Mouse (Mus musculus) c-Kit-positive CD71-positive TER-119-positive erythroid progenitor cells, embryonic 14.5 days (primary cell): Measurements from ENCODE around the gene Hyal4.

Experiments used
- DNase-seq: peaks from one replicate; pipeline ENCODE4 v3.0.0-alpha.2; 2013; ENCODE audit warnings: low spot score

Gene Hyal4

DNA sequence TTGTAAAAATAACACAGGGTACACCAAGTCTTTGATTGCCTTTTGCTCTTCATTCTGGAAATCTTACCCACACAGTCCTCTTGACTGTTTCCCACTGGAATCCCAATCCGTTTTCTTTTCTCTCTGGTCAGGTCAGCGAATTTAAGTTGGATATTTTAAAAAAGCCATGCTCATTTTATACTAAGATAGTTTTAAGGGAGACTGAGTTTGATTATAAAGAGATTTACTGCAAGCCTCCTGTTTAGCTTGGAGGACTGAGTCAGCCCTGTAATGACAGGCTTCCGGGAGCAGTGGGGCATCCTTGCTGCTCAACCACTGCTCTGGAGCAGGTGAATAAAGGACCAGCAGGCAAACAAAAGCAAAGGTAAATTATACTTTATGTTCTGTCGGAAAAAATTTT lies at the start of gene Hyal4:
Gene Hyal4 (plus strand): TSS at position 301 of the 400 bp plus-strand sequence.
- no peak for DNase-seq

DNA sequence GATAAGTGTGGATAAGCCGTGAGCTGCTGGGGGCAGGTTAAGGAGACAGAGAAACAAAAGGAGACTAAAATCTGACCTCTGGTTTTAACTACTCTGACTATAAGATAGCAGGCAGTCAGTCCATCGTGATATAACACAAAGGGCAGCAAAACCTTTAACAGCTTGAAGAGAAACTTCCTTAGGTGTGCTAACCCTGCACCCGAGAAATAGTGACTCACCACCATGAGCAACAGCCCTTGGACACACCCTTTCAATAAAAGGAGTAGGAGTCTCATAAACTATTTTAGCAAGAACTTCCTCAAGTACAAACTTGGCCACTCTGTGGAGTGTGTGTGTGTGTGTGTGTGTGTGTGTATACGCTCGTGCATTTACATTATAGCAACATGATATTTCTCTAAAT lies 41.0 kb upstream of the Hyal4 start:
- DNase-seq, result no peak

DNA sequence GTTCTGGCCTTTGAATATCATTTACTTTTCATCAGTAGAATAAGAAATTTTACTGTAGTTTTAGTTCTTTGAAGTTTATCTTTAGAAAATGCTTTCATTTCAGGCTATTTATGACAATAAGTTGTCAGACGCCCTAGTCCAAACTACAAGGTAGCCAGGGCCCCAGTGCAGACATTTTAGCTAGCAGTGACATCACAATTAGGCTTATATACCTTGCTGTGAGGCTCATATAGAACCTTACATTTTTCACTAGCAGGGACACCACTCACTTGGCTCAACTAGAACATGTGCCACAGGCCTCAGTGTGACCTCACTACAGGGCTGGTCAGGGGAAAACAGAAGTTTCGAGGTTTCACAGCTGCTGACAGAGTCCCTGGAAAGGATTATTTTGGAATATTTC lies 40.6 kb upstream of the Hyal4 start:
- no peak for DNase-seq

GRCm38 (mm10) chr6:24721317-24722099 lies 26.6 kb upstream of the Hyal4 start:
- peak; percentile 28 for DNase-seq

- DNase-seq, result no peak
Observed at GRCm38 (mm10) chr6:24728130-24728529, 20.0 kb upstream of the Hyal4 start.

DNA sequence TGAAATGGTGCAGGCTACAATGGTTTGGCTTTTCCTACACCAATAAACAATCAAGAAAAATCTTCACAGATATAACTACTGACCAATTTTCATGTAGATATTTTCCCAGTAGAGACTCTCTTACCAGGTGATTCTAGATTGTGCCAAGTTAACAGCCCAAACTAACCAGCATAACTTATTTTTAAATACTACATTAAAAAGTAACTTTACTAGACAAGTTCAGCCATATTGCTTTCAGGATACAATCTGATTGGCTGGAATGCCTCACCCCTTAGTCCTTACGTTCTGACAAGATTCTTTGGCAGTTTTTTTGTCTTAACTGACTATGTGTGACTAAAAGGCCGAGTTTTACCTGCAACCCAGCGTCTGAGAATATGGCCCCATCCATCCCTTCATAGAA lies 15.2 kb upstream of the Hyal4 start, which contains the start of gene Hyal6:
Gene Hyal6 (plus strand): TSS at position 301 of the 400 bp plus-strand sequence.
- no peak for DNase-seq

GRCm38 (mm10) chr6:24734565-24734964 lies 13.6 kb upstream of the Hyal4 start:
- DNase-seq, result no peak

GRCm38 (mm10) chr6:24759281-24759680 lies 11.2 kb downstream of the Hyal4 start:
- DNase-seq, result no peak

DNA sequence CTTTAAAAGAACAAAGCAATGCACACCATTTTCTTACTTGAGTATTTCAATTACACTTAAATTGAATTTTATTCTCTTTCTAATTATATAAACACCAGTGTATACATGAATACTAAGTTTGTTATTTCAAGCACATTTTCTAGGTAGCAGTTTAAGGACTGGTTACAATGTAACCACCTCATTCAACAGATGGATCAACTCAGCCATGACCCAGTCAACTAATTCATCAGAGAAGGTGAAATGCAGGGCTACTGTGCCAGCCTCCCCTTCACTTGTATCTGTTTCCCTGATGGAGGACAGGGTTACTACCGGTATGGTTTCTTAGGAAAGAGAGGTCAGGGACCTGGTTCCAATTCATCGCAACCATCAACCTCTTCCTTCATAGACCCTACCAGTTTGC lies 18.1 kb downstream of the Hyal4 start:
- DNase-seq, result no peak

- no peak for DNase-seq
Observed at GRCm38 (mm10) chr6:24779182-24779581, 31.1 kb downstream of the Hyal4 start.

- DNase-seq, result no peak
Observed at GRCm38 (mm10) chr6:24790888-24791287, 42.8 kb downstream of the Hyal4 start, which contains the start of gene Spam1. TSS of gene Spam1 (plus strand) at chr6:24791188.
